9 mouse cellular contexts compared by ENCODE assay signal in genomic region chr10:63065988-63066387, GRCm38 (mm10). TPM values are rescaled to one million over a fixed set of nuclear protein-coding genes. Genes with fewer than 3 reads are reported as not detected.
DNase-seq lines count a peak whose midpoint lies in the region; ATAC-seq and TF ChIP-seq lines count a peak whose summit lies in the region.
"Had no signal": no experiment of that assay in that cellular context is flagged by ENCODE, and none has a peak within 500 bp of the region (broad histone marks: within the 10 kb centered on the region; RNA-seq: fewer than 3 reads in every experiment).

No protein-coding gene starts in this region.

- H3K36me3 ChIP-seq in heart, embryonic 11.5 days (ENCODE audit: control insufficient read depth, insufficient read depth, low read length) = no peaks in the 10 kb centered on the region
- H3K36me3 ChIP-seq in kidney, adult 2 months (ENCODE audit: control insufficient read depth, insufficient read depth, low read length) = no peaks in the 10 kb centered on the region
- no peaks in the 10 kb centered on the region for H3K36me3 ChIP-seq in limb, embryonic 11.5 days (ENCODE audit: control insufficient read depth, insufficient read depth, low read length)

- H3K9ac ChIP-seq in heart, embryonic 11.5 days (ENCODE audit: low read depth, low read length) = no peak overlapping the region
- no peak overlapping the region for H3K9ac ChIP-seq in limb, embryonic 11.5 days (ENCODE audit: low read length)

- H3K4me1 ChIP-seq in heart, embryonic 11.5 days (ENCODE audit: control insufficient read depth, insufficient read depth, low read length) = no peaks in the 10 kb centered on the region
- H3K4me1 ChIP-seq in kidney, adult 2 months (ENCODE audit: control insufficient read depth, insufficient read depth, low read length) = peaks cover 6% of the 10 kb centered on the region; the same call in 1 of the 2 replicates
- H3K4me1 ChIP-seq in limb, embryonic 11.5 days (ENCODE audit: control insufficient read depth, insufficient read depth, low read length) = no peaks in the 10 kb centered on the region

- no peak for ATAC-seq in heart, embryonic 11.5 days (replicated peaks; ENCODE audit: insufficient number of reproducible peaks, low FRiP score, low TSS enrichment)
- peak; percentile 90 for ATAC-seq in granulocyte monocyte progenitor cell, adult 5-6 weeks (replicated peaks; ENCODE audit: poor library complexity, severe bottlenecking)
- no peak for ATAC-seq in limb, embryonic 11.5 days (ENCODE audit: insufficient number of reproducible peaks, low FRiP score, low TSS enrichment, low read depth)

- DNase-seq in heart, adult 11 months = peak; percentile 94
- peak; percentile 81 for DNase-seq in embryo, embryonic 11 days
- peak; percentile 88 for DNase-seq in kidney, adult 2 months
- DNase-seq in limb, embryonic 11.5 days (ENCODE audit: low spot score) = peak; percentile 83
- DNase-seq in naive thymus-derived CD4-positive, alpha-beta T cell, adult 2 months (ENCODE audit: low read depth) = peak; percentile 77
- DNase-seq in spleen, postnatal 36 days (ENCODE audit: low spot score in 2 of 2) = peak; percentile 68 to 70

- TF ChIP-seq POLR2A in kidney, adult 2 months (IDR thresholded peaks at IDR 0.05; ENCODE audit: low read depth, low read length) = no peak

- peaks cover 4% of the 10 kb centered on the region; the same call in 1 of the 2 replicates for H3K27me3 ChIP-seq in heart, embryonic 11.5 days (ENCODE audit: control insufficient read depth, insufficient read depth, low read length)
- no peaks in the 10 kb centered on the region for H3K27me3 ChIP-seq in kidney, adult 2 months (replicated peaks; ENCODE audit: control insufficient read depth, insufficient read depth, low read length)
- no peaks in the 10 kb centered on the region for H3K27me3 ChIP-seq in limb, embryonic 11.5 days (ENCODE audit: control insufficient read depth, insufficient read depth, low read length)

- H3K4me3 ChIP-seq in heart, embryonic 11.5 days (ENCODE audit: low read depth, low read length) = no peak overlapping the region
- H3K4me3 ChIP-seq in kidney, adult 2 months (ENCODE audit: insufficient read depth, low read depth, low read length) = no peak overlapping the region
- no peak overlapping the region for H3K4me3 ChIP-seq in limb, embryonic 11.5 days (ENCODE audit: low read depth, low read length)
- H3K4me3 ChIP-seq: myocyte had no signal

- no peak overlapping the region for H3K27ac ChIP-seq in heart, embryonic 11.5 days (ENCODE audit: low read depth, low read length)
- peak overlapping the region; percentile 48; the same call in 1 of the 2 replicates for H3K27ac ChIP-seq in kidney, adult 2 months (ENCODE audit: insufficient read depth, low read depth, low read length)
- no peak overlapping the region for H3K27ac ChIP-seq in limb, embryonic 11.5 days (replicated peaks; ENCODE audit: low read depth, low read length)

- H3K9me3 ChIP-seq in heart, embryonic 11.5 days (replicated peaks; ENCODE audit: control insufficient read depth, low read length) = no peaks in the 10 kb centered on the region
- no peaks in the 10 kb centered on the region for H3K9me3 ChIP-seq in limb, embryonic 11.5 days (ENCODE audit: control insufficient read depth, low read length)

- peak; percentile 89 for TF ChIP-seq CTCF in kidney, adult 2 months (conservative IDR thresholded peaks at IDR 0.05; ENCODE audit: insufficient read depth, insufficient read length, low read depth, low read length)

- no peak overlapping the region for H3K4me2 ChIP-seq in heart, embryonic 11.5 days
- H3K4me2 ChIP-seq in limb, embryonic 11.5 days (ENCODE audit: low read depth, severe bottlenecking) = no peak overlapping the region

- WGBS in heart, embryonic 11.5 days (ENCODE audit: insufficient replicate concordance) = 10% methylated on average over 5 of the region's 5 CpGs
- 5% methylated on average over 5 of the region's 5 CpGs for WGBS in kidney, adult 2 months
- 14% methylated on average over 5 of the region's 5 CpGs for WGBS in limb, embryonic 11.5 days

RNA-seq across cellular contexts. Expression of gene Pbld1, which starts 6.0 kb away (rescaled TPM):
- 0.38 and 1.1 TPM in 2 replicates for polyA plus RNA-seq in heart, embryonic 11.5 days (2014; fragmentation: Nextera tagmentation; extraction: Ambion mirVana)
- not detected in 2 replicates for total RNA-seq in granulocyte monocyte progenitor cell, adult 5-6 weeks (2014; fragmentation: Nextera tagmentation)
- total RNA-seq in granulocyte monocyte progenitor cell, adult 5-6 weeks (2017) = not detected in 2 replicates
- 163 and 168 TPM in 2 replicates for polyA plus RNA-seq in kidney, adult 2 months (2012; rRNA removed)
- 1.7 and 2.1 TPM in 2 replicates for polyA plus RNA-seq in limb, embryonic 11.5 days (2014; fragmentation: Nextera tagmentation; extraction: Ambion mirVana)

RNA-seq across cellular contexts. Expression of gene Atoh7, which starts 33.5 kb away (rescaled TPM):
- not detected in 2 replicates for polyA plus RNA-seq in heart, embryonic 11.5 days (2014; fragmentation: Nextera tagmentation; extraction: Ambion mirVana)
- not detected in 2 replicates for total RNA-seq in granulocyte monocyte progenitor cell, adult 5-6 weeks (2014; fragmentation: Nextera tagmentation)
- not detected in 2 replicates for total RNA-seq in granulocyte monocyte progenitor cell, adult 5-6 weeks (2017)
- polyA plus RNA-seq in kidney, adult 2 months (2012; rRNA removed) = 0.19 and 0.28 TPM in 2 replicates
- 0.56 TPM in 1 of 2 replicates, not detected in the other for polyA plus RNA-seq in limb, embryonic 11.5 days (2014; fragmentation: Nextera tagmentation; extraction: Ambion mirVana)
- polyA plus RNA-seq: myocyte had no signal

RNA-seq across cellular contexts. Expression of gene Pbld2, which starts 41.9 kb away (rescaled TPM):
- polyA plus RNA-seq in heart, embryonic 11.5 days (2014; fragmentation: Nextera tagmentation; extraction: Ambion mirVana) = 0.67 and 0.70 TPM in 2 replicates
- 0.34 TPM in 1 of 2 replicates, not detected in the other for total RNA-seq in granulocyte monocyte progenitor cell, adult 5-6 weeks (2014; fragmentation: Nextera tagmentation)
- not detected in 2 replicates for total RNA-seq in granulocyte monocyte progenitor cell, adult 5-6 weeks (2017)
- polyA plus RNA-seq in kidney, adult 2 months (2012; rRNA removed) = 22.4 and 25.5 TPM in 2 replicates
- 0.73 and 0.88 TPM in 2 replicates for polyA plus RNA-seq in limb, embryonic 11.5 days (2014; fragmentation: Nextera tagmentation; extraction: Ambion mirVana)

RNA-seq across cellular contexts. Expression of gene Hnrnph3, which starts 42.0 kb away (rescaled TPM):
- polyA plus RNA-seq in heart, embryonic 11.5 days (2014; fragmentation: Nextera tagmentation; extraction: Ambion mirVana) = 50.5 and 51.2 TPM in 2 replicates
- total RNA-seq in granulocyte monocyte progenitor cell, adult 5-6 weeks (2014; fragmentation: Nextera tagmentation) = 64.1 and 67.8 TPM in 2 replicates
- total RNA-seq in granulocyte monocyte progenitor cell, adult 5-6 weeks (2017) = 34.0 and 43.0 TPM in 2 replicates
- polyA plus RNA-seq in kidney, adult 2 months (2012; rRNA removed) = 14.7 and 25.0 TPM in 2 replicates
- 116 and 141 TPM in 2 replicates for polyA plus RNA-seq in limb, embryonic 11.5 days (2014; fragmentation: Nextera tagmentation; extraction: Ambion mirVana)

Comparison
In these comparisons a context has a peak if more than half of its experiments do, and no peak if none do; other contexts are left out.
1. RNA of gene Pbld1, which starts 6.0 kb away (polyA plus RNA-seq): 163 to 168 TPM in kidney, adult 2 months; 1.7 to 2.1 TPM in limb, embryonic 11.5 days and 0.38 to 1.1 TPM in heart, embryonic 11.5 days; every median in the first group is over 10 times any median in the second.
2. RNA of gene Pbld2, which starts 41.9 kb away (polyA plus RNA-seq): 22.4 to 25.5 TPM in kidney, adult 2 months; 0.73 to 0.88 TPM in limb, embryonic 11.5 days and 0.67 to 0.70 TPM in heart, embryonic 11.5 days; every median in the first group is over 10 times any median in the second.
3. Peak in every context shown above with its lines, with median percentiles within 50 percentile points of each other: DNase-seq.